Mouse (Mus musculus): ENCODE data around the gene Ctsl.

- TF ChIP-seq POLR2A (IDR thresholded peaks at IDR 0.05; ENCODE audit: low read depth, low read length) (no peak), CTCF (conservative IDR thresholded peaks at IDR 0.05; ENCODE audit: insufficient read depth, insufficient read length, low read depth, low read length) (no peak)
Measured at GRCm38 (mm10) chr13:64388415-64388814, 17.7 kb upstream of the Ctsl start.

All from kidney, adult 2 months (tissue).